Mouse (Mus musculus) lung, postnatal 0 days (tissue): ENCODE measurements around the gene Ankrd12. TPM values are rescaled to one million over a fixed set of nuclear protein-coding genes. Genes with fewer than 3 reads are reported as not detected.

Experiments used
- ATAC-seq: fragments of 200-750 bp; cut with Nextera tagmentation; 2 replicates; pipeline ENCODE4 v1.8.0; 2017; ENCODE audit warnings: moderate library complexity
- DNase-seq: peaks from one replicate; pipeline ENCODE4 v3.0.0-alpha.2; 2016; ENCODE audit warnings: low spot score
- H3K27ac ChIP-seq: fragments of 300-500 bp; sonication (generic); 2 replicates; pipeline ENCODE4 v1.5.1; 2014; ENCODE audit warnings: antibody characterized with exemption, mild to moderate bottlenecking, low read length, mixed read lengths
- H3K27me3 ChIP-seq: fragments of 300-500 bp; sonication (generic); replicated peaks from 2 replicates; pipeline ENCODE4 v1.6.1; 2014; ENCODE audit warnings: low read length, mixed read lengths; ENCODE audit not compliant: insufficient read depth
- H3K36me3 ChIP-seq: fragments of 300-500 bp; sonication (generic); 2 replicates; pipeline ENCODE4 v1.6.1; 2014; ENCODE audit warnings: low read length, mixed read lengths; ENCODE audit not compliant: insufficient read depth
- H3K4me1 ChIP-seq: fragments of 300-500 bp; sonication (generic); 2 replicates; pipeline ENCODE4 v1.6.1; 2014; ENCODE audit warnings: antibody characterized with exemption, low read depth, low read length, mixed read lengths; ENCODE audit not compliant: insufficient read depth
- H3K4me2 ChIP-seq: fragments of 300-500 bp; sonication (generic); replicated peaks from 2 replicates; pipeline ENCODE4 v1.6.1; 2014; ENCODE audit warnings: low read depth, mild to moderate bottlenecking, low read length, moderate library complexity, mixed read lengths
- H3K4me3 ChIP-seq: fragments of 300-500 bp; sonication (generic); 2 replicates; pipeline ENCODE4 v1.5.1; 2014; ENCODE audit warnings: low read depth, low read length
- H3K9ac ChIP-seq: fragments of 300-500 bp; sonication (generic); replicated peaks from 2 replicates; pipeline ENCODE4 v1.6.1; 2014; ENCODE audit warnings: low read depth, mild to moderate bottlenecking
- H3K9me3 ChIP-seq: fragments of 300-500 bp; sonication (generic); 2 replicates; pipeline ENCODE4 v1.6.1; 2016; ENCODE audit warnings: low read length, mixed read lengths
- CTCF ChIP-seq: IDR thresholded peaks from 2 replicates; pipeline ENCODE4 v1.5.1; 2016; ENCODE audit warnings: antibody characterized with exemption, mild to moderate bottlenecking
- EP300 ChIP-seq: IDR thresholded peaks from 2 replicates; pipeline ENCODE4 v1.6.1; 2016; ENCODE audit warnings: antibody characterized with exemption, mild to moderate bottlenecking, control low read depth
- WGBS: fragments of 180-500 bp; shearing (Covaris S2); extraction: QIAGEN DNeasy Blood & Tissue Kit; methylation state at CpG from one replicate; pipeline ENCODE4 v1.1.7; 2014; 5-methylcytosine and 5-hydroxymethylcytosine counted together
- polyA plus RNA-seq: library from polyadenylated mRNA; unstranded; fragments of >200 nt; fragmentation: Nextera tagmentation; extraction: Ambion mirVana; gene quantifications from 2 replicates; pipeline ENCODE4 v1.2.1, GENCODE M21; 2015

Gene Ankrd12
- polyA plus RNA-seq, 1 experiment from 2014 or later: 29.4 TPM

DNA sequence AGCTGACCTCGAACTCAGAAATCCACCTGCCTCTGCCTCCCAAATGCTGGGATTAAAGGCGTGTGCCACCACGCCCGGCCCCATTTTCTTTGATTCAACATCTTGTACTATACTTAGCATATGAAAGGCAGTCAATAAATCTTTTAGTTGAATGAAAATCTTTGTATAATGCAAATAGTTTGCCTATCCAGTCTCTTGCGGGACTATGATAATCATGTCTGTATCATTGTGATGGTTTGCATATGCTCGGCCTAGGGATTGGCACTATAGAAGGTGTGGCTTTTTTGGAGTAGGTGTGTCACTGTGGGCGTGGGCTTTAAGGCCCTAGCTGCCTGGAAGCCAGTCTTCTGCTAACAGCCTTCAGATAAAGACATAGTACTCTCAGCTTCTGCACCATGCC lies 27.2 kb upstream of the Ankrd12 start:
- WGBS: 83% methylated on average over 7 of the region's 7 CpGs
- no peak overlapping the region for H3K4me3 ChIP-seq
- ATAC-seq (no peak), DNase-seq (no peak)
- H3K9ac ChIP-seq: no peak overlapping the region
- H3K27me3 ChIP-seq: no peaks in the 10 kb centered on the region
- TF ChIP-seq CTCF: no peak
- TF ChIP-seq EP300: no peak
- no peak overlapping the region for H3K27ac ChIP-seq
- no peak overlapping the region for H3K4me2 ChIP-seq
- no peaks in the 10 kb centered on the region for H3K36me3 ChIP-seq
- H3K4me1 ChIP-seq: peaks cover 6% of the 10 kb centered on the region; the same call in 1 of the 2 replicates
- H3K9me3 ChIP-seq: no peaks in the 10 kb centered on the region

DNA sequence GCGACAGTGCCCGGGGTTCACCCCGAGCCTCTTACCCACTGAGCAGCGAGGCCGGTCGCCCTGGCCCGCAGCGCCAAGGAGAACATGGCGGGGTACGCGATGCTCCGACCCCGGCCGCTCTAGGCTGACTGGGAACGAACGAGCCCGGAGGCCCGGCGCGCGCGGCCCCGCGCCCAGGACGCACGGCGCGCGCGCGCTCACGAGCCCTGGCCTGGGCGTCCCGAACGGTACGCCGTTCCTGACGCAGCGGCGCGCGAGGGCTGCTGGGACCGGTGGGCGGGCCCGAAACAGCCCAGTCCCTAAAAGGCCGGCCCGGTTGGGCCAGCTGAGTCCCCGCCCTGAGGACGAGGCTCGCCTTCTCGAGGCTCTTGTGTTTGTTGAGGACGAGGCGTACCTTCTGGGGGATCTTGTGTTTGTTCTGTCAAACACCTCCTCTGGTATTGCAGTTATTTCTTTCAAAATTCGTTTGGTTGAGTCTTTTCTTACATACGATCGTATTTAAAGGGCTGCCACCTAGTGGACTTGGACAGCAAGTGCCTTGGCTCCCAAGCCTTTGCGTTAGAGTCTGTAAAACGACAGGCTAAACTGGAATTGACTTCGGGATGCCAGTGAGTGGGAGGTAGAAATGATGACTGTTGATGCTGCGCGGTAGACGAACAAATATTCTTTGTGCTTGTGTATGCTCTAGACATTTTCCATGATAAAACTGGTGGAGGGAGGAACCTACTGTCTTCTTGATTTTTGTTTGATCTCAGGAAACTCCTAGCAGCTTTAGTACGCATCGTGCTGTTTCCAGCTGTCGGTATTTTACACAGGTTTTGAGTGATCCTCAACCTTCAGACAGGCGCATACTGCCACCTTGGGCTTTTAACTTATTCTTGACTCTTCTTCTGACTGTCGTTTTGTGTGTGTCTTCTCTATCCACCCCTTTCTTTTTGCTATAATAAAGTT lies 24.8 kb upstream of the Ankrd12 start, which contains the start of gene Ndufv2:
Gene Ndufv2 (minus strand): TSS at position 180 of the 951 bp plus-strand sequence.
- Histone ChIP-seq H3K4me3 (peak within 1 kb of the TSS; percentile 85), H3K9ac (peak within 1 kb of the TSS; percentile 92), H3K27me3 (no peaks in the 10 kb centered on the region), H3K4me2 (peak within 1 kb of the TSS; percentile 75), H3K4me1 (peaks cover 6% of the 10 kb centered on the region; the same call in 1 of the 2 replicates), H3K27ac (peak within 1 kb of the TSS; percentile 89), H3K9me3 (no peaks in the 10 kb centered on the region), H3K36me3 (no peaks in the 10 kb centered on the region)
- 4% methylated on average over 66 of the region's 67 CpGs for WGBS
- TF ChIP-seq EP300 (peak; percentile 71), CTCF (peak; percentile 82)
- ATAC-seq: peak; percentile 100
- DNase-seq: peak; percentile 98

DNA sequence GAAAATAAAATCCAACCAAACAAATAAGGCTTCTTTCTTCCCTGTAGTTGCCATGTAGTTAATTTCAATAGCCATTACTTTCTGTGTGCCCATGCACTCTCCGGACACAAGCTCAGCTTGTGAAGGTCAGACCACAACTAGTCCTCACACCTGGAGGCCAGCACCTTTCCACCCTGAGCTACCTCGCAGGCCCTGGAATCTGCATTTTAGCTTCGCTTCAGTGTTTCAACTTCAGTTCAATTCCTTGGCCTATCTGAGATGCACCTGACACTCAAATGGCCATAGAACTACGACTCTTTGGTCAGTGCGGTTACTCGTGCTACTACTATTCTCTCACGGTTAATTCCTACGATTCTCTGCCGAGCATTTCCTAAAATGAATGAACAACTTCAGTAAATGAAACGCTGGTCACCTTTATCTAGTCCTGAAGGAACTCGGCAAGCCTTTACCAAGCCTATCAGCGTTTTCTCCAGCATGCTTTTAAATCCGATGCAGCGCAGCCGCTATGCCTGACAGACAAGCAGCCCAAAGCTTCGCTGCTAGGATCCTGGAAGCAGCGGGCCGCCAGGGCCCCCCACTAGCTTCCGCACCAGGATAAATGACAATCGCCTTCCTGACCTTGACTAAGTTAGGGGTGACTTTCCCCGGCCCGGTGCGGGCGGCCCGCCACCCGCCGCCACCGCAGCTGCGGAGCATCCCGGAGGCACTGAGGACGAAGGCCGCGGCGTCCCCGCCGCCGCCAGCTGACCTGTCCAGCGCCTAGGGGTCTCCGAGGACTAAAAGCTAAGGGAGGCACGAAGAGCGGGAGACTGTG lies 23.9 kb upstream of the Ankrd12 start:
- peak overlapping the region; percentile 75 for H3K4me2 ChIP-seq
- H3K27me3 ChIP-seq: no peaks in the 10 kb centered on the region
- 1% methylated on average over 39 of the region's 41 CpGs for WGBS
- H3K36me3 ChIP-seq: no peaks in the 10 kb centered on the region
- H3K27ac ChIP-seq: peak overlapping the region; percentile 89
- peak overlapping the region; percentile 92 for H3K9ac ChIP-seq
- H3K4me3 ChIP-seq: peak overlapping the region; percentile 85
- TF ChIP-seq CTCF (0 out of 2 replicates have a peak, but pooled peaks have one; percentile 1), EP300 (no peak)
- peak; percentile 22 for DNase-seq
- peak; percentile 31 for ATAC-seq
- H3K9me3 ChIP-seq: no peaks in the 10 kb centered on the region
- peaks cover 6% of the 10 kb centered on the region; the same call in 1 of the 2 replicates for H3K4me1 ChIP-seq

DNA sequence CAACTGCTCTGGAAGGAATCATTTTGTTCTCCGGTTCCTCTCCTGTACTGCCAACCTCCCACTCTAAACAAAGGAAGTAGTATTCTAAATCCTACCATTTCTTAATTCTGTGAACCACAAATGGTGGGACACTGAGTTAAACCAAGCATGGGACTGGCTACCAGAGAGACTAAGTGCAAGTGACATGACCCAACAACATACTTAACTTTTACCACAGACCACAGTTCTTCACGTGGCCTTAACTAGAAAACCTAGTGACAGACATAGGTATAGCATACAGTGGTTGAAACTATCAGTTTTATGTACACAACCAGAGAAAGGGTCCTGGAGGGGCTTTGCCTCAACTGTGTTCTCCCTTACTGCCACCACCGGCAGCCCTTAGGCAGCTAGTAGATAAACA lies 15.8 kb upstream of the Ankrd12 start:
- Histone ChIP-seq H3K4me2 (no peak overlapping the region), H3K36me3 (no peaks in the 10 kb centered on the region; the same call in 1 of the 2 replicates), H3K27me3 (no peaks in the 10 kb centered on the region), H3K9ac (no peak overlapping the region), H3K9me3 (no peaks in the 10 kb centered on the region), H3K4me3 (no peak overlapping the region), H3K27ac (no peak overlapping the region), H3K4me1 (no peaks in the 10 kb centered on the region)
- no peak for TF ChIP-seq EP300
- TF ChIP-seq CTCF: no peak
- ATAC-seq (no peak), DNase-seq (no peak)
- 54% methylated on average over 3 of the region's 3 CpGs for WGBS

DNA sequence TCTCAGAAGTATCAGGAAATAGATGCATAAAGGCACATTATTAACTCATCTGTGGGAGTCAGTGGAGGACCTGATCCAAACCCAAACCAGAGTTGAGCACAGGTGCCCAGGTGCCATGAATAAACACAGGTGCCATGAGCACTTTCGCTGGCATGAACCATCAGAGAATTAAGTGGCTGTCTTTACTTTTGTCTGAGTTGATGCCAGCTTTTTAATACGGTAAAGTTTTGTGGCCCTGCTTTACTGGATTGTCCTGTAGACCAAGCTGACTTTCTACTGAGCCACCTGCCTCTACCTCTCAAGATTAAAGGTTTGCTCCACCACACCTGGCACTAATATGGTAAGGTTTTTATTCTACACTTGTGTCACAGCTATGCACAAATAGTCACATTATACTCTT lies 15.2 kb upstream of the Ankrd12 start:
- no peaks in the 10 kb centered on the region for H3K4me1 ChIP-seq
- peaks cover 3% of the 10 kb centered on the region; the same call in 1 of the 2 replicates for H3K36me3 ChIP-seq
- no peak overlapping the region for H3K9ac ChIP-seq
- WGBS: 73% methylated on average over 2 of the region's 2 CpGs
- no peak for ATAC-seq
- H3K27me3 ChIP-seq: no peaks in the 10 kb centered on the region
- H3K27ac ChIP-seq: no peak overlapping the region
- no peak for DNase-seq
- TF ChIP-seq EP300 (no peak), CTCF (no peak)
- H3K4me3 ChIP-seq: no peak overlapping the region
- no peaks in the 10 kb centered on the region for H3K9me3 ChIP-seq
- no peak overlapping the region for H3K4me2 ChIP-seq

DNA sequence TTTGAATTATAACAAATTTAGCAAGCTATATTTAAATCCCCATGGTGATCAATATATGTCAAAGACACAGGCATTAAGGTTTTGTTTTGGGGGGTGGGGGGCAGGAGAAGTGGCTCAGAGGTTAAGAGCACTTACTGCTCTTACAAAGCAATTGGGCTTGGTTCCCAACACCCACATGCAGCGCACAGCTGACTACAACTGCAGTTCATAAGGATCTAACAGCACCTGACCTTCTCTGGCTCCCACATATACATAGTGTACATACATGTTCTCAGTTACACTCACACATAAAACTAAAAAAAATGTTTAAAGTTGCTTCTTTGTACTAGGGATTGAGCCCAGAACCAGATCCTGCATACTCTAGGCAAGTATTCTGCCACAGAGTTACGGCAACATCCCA lies 14.5 kb upstream of the Ankrd12 start:
- Histone ChIP-seq H3K27ac (no peak overlapping the region), H3K36me3 (peaks cover 7% of the 10 kb centered on the region; the same call in 1 of the 2 replicates), H3K4me2 (no peak overlapping the region), H3K4me1 (no peaks in the 10 kb centered on the region), H3K27me3 (no peaks in the 10 kb centered on the region), H3K9ac (no peak overlapping the region), H3K9me3 (no peaks in the 10 kb centered on the region), H3K4me3 (no peak overlapping the region)
- ATAC-seq (no peak), DNase-seq (no peak)
- WGBS: 83% methylated on average over 2 of the region's 2 CpGs
- no peak for TF ChIP-seq CTCF
- TF ChIP-seq EP300: no peak
